Mouse (Mus musculus) lung, postnatal 0 days (tissue): ENCODE measurements around the gene Mus81.

Experiments
- CTCF ChIP-seq: IDR thresholded peaks from 2 replicates; pipeline ENCODE4 v1.5.1; 2016; ENCODE audit warnings: antibody characterized with exemption, mild to moderate bottlenecking
- EP300 ChIP-seq: IDR thresholded peaks from 2 replicates; pipeline ENCODE4 v1.6.1; 2016; ENCODE audit warnings: antibody characterized with exemption, mild to moderate bottlenecking, control low read depth

- TF ChIP-seq CTCF, result no peak
- TF ChIP-seq EP300, result no peak
Measured at GRCm38 (mm10) chr19:5461411-5461810, 26.8 kb downstream of the Mus81 start.
